Mouse (Mus musculus) lung, adult 2 months (tissue): ENCODE data around the gene Rnd1.

Experiments used
- CTCF ChIP-seq: fragments of 200-500 bp; IDR thresholded peaks from 2 replicates; pipeline ENCODE4 v1.5.1; 2011; ENCODE audit warnings: mild to moderate bottlenecking, low read length, control low read depth; ENCODE audit not compliant: insufficient read depth
- POLR2A ChIP-seq: fragments of 200-500 bp; IDR thresholded peaks from 2 replicates; pipeline ENCODE4 v1.6.1; 2011; ENCODE audit warnings: low read depth, mild to moderate bottlenecking, control low read depth, low read length, borderline replicate concordance; ENCODE audit errors: extremely low read depth

DNA sequence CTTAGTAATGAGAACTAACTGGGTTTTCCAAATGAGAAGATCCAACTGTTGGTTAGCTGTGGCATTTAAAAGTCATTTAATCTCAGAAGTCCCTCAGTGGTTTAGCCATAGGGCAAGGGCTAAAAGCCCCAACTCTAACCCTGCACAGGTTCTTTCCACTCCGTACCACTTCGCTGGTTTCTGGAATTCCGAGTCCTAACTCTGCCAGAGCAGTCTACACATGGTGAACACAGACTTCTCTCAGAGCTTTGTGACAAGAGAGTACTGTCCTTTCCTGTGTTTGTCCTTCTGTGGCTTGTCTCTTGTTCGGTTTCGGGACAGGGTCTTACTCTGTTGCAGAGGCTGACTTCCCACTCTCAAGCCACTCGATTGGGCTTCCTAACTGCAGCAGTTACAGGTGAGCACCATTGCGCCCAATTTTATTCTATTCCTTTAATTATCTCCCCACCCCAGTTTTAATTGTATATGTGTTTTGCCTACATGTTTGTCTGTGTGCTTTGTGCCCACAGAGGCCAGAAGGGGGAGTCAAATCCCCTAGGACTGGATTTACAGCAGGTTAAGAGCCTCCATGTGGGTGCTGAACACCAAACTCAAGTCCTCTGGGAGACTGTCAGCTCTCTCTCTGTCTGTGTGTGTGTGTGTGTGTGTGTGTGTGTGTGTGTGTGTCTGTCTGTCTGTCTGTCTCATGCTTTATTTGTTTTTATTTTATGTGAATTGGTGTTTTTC lies 50.6 kb downstream of the Rnd1 start:
- TF ChIP-seq POLR2A (no peak), CTCF (no peak)
